Mouse (Mus musculus): ENCODE results near the gene Cmtr2. TPM values are rescaled to one million over a fixed set of nuclear protein-coding genes. Genes with fewer than 3 reads are reported as not detected.

The Cmtr2 gene
- polyA plus RNA-seq, 1 experiment: 2.8 TPM

DNA sequence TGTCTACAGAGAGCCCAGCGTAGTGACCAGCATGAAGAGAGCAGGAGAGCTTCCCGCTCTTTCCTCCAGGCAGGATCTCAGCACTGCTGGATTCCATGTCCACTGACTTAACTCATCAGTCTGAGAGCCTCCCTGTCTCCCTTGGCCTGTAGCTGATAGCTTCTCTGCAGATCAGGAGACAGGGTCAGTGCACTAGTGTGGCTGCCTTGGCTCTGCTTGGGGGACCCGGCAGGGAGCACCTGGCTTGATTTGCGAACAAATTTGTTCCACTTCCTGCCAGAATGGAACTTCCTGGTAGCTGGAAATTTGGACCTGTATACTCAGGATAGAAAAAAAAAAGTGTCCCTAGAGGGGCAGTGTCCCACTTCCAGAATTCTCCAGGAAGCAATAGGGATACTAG lies 40.6 kb upstream of the Cmtr2 start:
- H3K79me2 ChIP-seq (ENCODE audit: control insufficient read depth, insufficient read depth): no peaks in the 10 kb centered on the region
- H3K4me3 ChIP-seq: no peak overlapping the region
- TF ChIP-seq MYOG (IDR thresholded peaks at IDR 0.05; ENCODE audit: control insufficient read depth in 1 of 3, insufficient read depth in 1 of 3, insufficient read length in 2 of 3, low read depth in 2 of 3): no peak
- no peak for TF ChIP-seq MYOD1 (IDR thresholded peaks at IDR 0.05; ENCODE audit: control insufficient read depth in 1 of 3, insufficient read length in 2 of 3, low read depth in 2 of 3)
- no peak for TF ChIP-seq MAX (IDR thresholded peaks at IDR 0.05; ENCODE audit: low read depth)
- no peak for TF ChIP-seq POLR2AphosphoS2 (IDR thresholded peaks at IDR 0.05; ENCODE audit: insufficient read length, low read depth)
- TF ChIP-seq E2F4 (IDR thresholded peaks at IDR 0.05; ENCODE audit: insufficient read depth): no peak
- TF ChIP-seq SRF (IDR thresholded peaks at IDR 0.05; ENCODE audit: control insufficient read depth, insufficient read length, low read depth): no peak
- TF ChIP-seq USF1 (IDR thresholded peaks at IDR 0.05; ENCODE audit: low read depth): no peak
- no peak for TF ChIP-seq REST (IDR thresholded peaks at IDR 0.05; ENCODE audit: insufficient read depth, insufficient read length)
- no peak for TF ChIP-seq CEBPB (IDR thresholded peaks at IDR 0.05; ENCODE audit: insufficient read depth, poor library complexity, severe bottlenecking)
- TF ChIP-seq TCF12 (IDR thresholded peaks at IDR 0.05; ENCODE audit: insufficient read depth, poor library complexity, severe bottlenecking): no peak
- no peak for TF ChIP-seq POLR2A (IDR thresholded peaks at IDR 0.05; ENCODE audit: insufficient read length, low read depth)
- TF ChIP-seq TCF3 (IDR thresholded peaks at IDR 0.05; ENCODE audit: insufficient read length, low read depth): no peak
- no peak overlapping the region for H3K4me2 ChIP-seq (ENCODE audit: low read depth)
- H3K27me3 ChIP-seq (ENCODE audit: control insufficient read depth, insufficient read depth, insufficient read length): peaks cover 11% of the 10 kb centered on the region
- H3ac ChIP-seq (ENCODE audit: control insufficient read depth, insufficient read length): no peak overlapping the region
- H3K36me3 ChIP-seq (ENCODE audit: control insufficient read depth, insufficient read depth): no peaks in the 10 kb centered on the region

DNA sequence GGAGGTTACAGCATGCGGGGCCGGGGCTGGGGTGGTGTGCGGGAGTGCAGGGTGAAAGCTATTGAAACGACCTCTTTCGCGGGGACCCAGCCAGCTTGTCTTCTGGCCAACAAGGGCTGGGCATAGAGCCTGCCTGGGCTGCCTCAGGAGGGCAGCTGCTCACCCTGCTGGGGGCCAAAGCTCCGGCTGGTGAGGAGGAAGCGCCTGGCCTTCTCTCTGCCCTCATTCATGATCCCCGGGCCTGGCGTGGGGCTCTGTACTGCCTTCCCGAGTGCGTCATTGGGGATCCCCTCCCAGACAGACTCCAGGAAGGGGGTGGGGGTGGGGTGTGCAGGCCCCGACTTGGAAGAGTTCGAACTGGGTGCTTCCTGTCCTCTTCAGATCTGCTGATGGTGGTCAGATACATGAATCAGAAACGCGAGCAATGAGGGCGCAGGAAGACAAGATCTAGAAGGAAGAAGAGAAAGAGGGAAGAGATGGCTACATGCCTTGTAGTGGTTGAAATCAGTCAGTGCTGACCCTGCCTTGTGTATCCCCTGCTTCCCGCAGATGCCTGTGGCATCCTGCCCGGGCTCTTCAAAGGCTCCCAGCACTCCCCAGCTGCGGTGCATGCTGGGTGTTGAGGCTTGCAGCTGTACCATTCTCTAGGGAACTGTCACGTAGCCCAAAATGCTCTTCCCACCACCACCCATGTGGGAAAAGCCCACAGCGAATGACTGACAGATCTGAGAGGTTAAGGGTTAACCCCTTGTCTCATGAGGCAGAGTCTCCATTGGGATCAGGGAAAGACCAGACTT lies 37.9 kb upstream of the Cmtr2 start:
- peaks cover 15% of the 10 kb centered on the region for H3K27me3 ChIP-seq (ENCODE audit: control insufficient read depth, insufficient read depth, insufficient read length)
- H3ac ChIP-seq (ENCODE audit: control insufficient read depth, insufficient read length): no peak overlapping the region
- no peaks in the 10 kb centered on the region for H3K79me2 ChIP-seq (ENCODE audit: control insufficient read depth, insufficient read depth)
- no peak overlapping the region for H3K4me3 ChIP-seq
- no peaks in the 10 kb centered on the region for H3K36me3 ChIP-seq (ENCODE audit: control insufficient read depth, insufficient read depth)
- TF ChIP-seq TCF3 (IDR thresholded peaks at IDR 0.05; ENCODE audit: insufficient read length, low read depth) (no peak), MYOD1 (IDR thresholded peaks at IDR 0.05; ENCODE audit: control insufficient read depth in 1 of 3, insufficient read length in 2 of 3, low read depth in 2 of 3) (no peak), MYOG (IDR thresholded peaks at IDR 0.05; ENCODE audit: control insufficient read depth in 1 of 3, insufficient read depth in 1 of 3, insufficient read length in 2 of 3, low read depth in 2 of 3) (no peak), MAX (IDR thresholded peaks at IDR 0.05; ENCODE audit: low read depth) (no peak), POLR2AphosphoS2 (IDR thresholded peaks at IDR 0.05; ENCODE audit: insufficient read length, low read depth) (no peak), CEBPB (IDR thresholded peaks at IDR 0.05; ENCODE audit: insufficient read depth, poor library complexity, severe bottlenecking) (no peak), TCF12 (IDR thresholded peaks at IDR 0.05; ENCODE audit: insufficient read depth, poor library complexity, severe bottlenecking) (no peak)
- H3K4me2 ChIP-seq (ENCODE audit: low read depth): peak overlapping the region; percentile 38

GRCm38 (mm10) chr8:110182735-110183367 lies 32.6 kb upstream of the Cmtr2 start:
- no peak for TF ChIP-seq POLR2AphosphoS2 (IDR thresholded peaks at IDR 0.05; ENCODE audit: insufficient read length, low read depth)
- no peak for TF ChIP-seq SRF (IDR thresholded peaks at IDR 0.05; ENCODE audit: control insufficient read depth, insufficient read length, low read depth)
- no peak for TF ChIP-seq TCF3 (IDR thresholded peaks at IDR 0.05; ENCODE audit: insufficient read length, low read depth)
- no peak for TF ChIP-seq MYOD1 (IDR thresholded peaks at IDR 0.05; ENCODE audit: control insufficient read depth in 1 of 3, insufficient read length in 2 of 3, low read depth in 2 of 3)
- no peak for TF ChIP-seq POLR2A (IDR thresholded peaks at IDR 0.05; ENCODE audit: insufficient read length, low read depth)
- TF ChIP-seq MAX (IDR thresholded peaks at IDR 0.05; ENCODE audit: low read depth): no peak
- TF ChIP-seq CEBPB (IDR thresholded peaks at IDR 0.05; ENCODE audit: insufficient read depth, poor library complexity, severe bottlenecking): no peak
- TF ChIP-seq MYOG (IDR thresholded peaks at IDR 0.05; ENCODE audit: control insufficient read depth in 1 of 3, insufficient read depth in 1 of 3, insufficient read length in 2 of 3, low read depth in 2 of 3): no peak
- no peak for TF ChIP-seq REST (IDR thresholded peaks at IDR 0.05; ENCODE audit: insufficient read depth, insufficient read length)
- TF ChIP-seq E2F4 (IDR thresholded peaks at IDR 0.05; ENCODE audit: insufficient read depth): no peak
- TF ChIP-seq USF1 (IDR thresholded peaks at IDR 0.05; ENCODE audit: low read depth): no peak
- TF ChIP-seq TCF12 (IDR thresholded peaks at IDR 0.05; ENCODE audit: insufficient read depth, poor library complexity, severe bottlenecking): no peak
- H3K36me3 ChIP-seq (ENCODE audit: control insufficient read depth, insufficient read depth): no peaks in the 10 kb centered on the region
- no peak overlapping the region for H3K4me3 ChIP-seq
- peaks cover 24% of the 10 kb centered on the region for H3K27me3 ChIP-seq (ENCODE audit: control insufficient read depth, insufficient read depth, insufficient read length)
- no peaks in the 10 kb centered on the region for H3K79me2 ChIP-seq (ENCODE audit: control insufficient read depth, insufficient read depth)
- H3ac ChIP-seq (ENCODE audit: control insufficient read depth, insufficient read length): no peak overlapping the region
- H3K4me2 ChIP-seq (ENCODE audit: low read depth): no peak overlapping the region

- Histone ChIP-seq H3K79me2 (ENCODE audit: control insufficient read depth, insufficient read depth) (no peaks in the 10 kb centered on the region), H3K4me2 (ENCODE audit: low read depth) (no peak overlapping the region), H3K4me3 (no peak overlapping the region), H3ac (ENCODE audit: control insufficient read depth, insufficient read length) (no peak overlapping the region), H3K36me3 (ENCODE audit: control insufficient read depth, insufficient read depth) (no peaks in the 10 kb centered on the region), H3K27me3 (ENCODE audit: control insufficient read depth, insufficient read depth, insufficient read length) (peaks cover 27% of the 10 kb centered on the region)
- TF ChIP-seq POLR2A (IDR thresholded peaks at IDR 0.05; ENCODE audit: insufficient read length, low read depth) (no peak), E2F4 (IDR thresholded peaks at IDR 0.05; ENCODE audit: insufficient read depth) (no peak), MYOD1 (IDR thresholded peaks at IDR 0.05; ENCODE audit: control insufficient read depth in 1 of 3, insufficient read length in 2 of 3, low read depth in 2 of 3) (no peak), TCF3 (IDR thresholded peaks at IDR 0.05; ENCODE audit: insufficient read length, low read depth) (no peak), CEBPB (IDR thresholded peaks at IDR 0.05; ENCODE audit: insufficient read depth, poor library complexity, severe bottlenecking) (no peak), USF1 (IDR thresholded peaks at IDR 0.05; ENCODE audit: low read depth) (no peak), MYOG (IDR thresholded peaks at IDR 0.05; ENCODE audit: control insufficient read depth in 1 of 3, insufficient read depth in 1 of 3, insufficient read length in 2 of 3, low read depth in 2 of 3) (no peak), SRF (IDR thresholded peaks at IDR 0.05; ENCODE audit: control insufficient read depth, insufficient read length, low read depth) (no peak), REST (IDR thresholded peaks at IDR 0.05; ENCODE audit: insufficient read depth, insufficient read length) (no peak), TCF12 (IDR thresholded peaks at IDR 0.05; ENCODE audit: insufficient read depth, poor library complexity, severe bottlenecking) (no peak), POLR2AphosphoS2 (IDR thresholded peaks at IDR 0.05; ENCODE audit: insufficient read length, low read depth) (no peak), MAX (IDR thresholded peaks at IDR 0.05; ENCODE audit: low read depth) (no peak)
These were observed 31.7 kb upstream of the Cmtr2 start for GRCm38 (mm10) chr8:110183748-110184147.
